In the genomic region with DNA sequence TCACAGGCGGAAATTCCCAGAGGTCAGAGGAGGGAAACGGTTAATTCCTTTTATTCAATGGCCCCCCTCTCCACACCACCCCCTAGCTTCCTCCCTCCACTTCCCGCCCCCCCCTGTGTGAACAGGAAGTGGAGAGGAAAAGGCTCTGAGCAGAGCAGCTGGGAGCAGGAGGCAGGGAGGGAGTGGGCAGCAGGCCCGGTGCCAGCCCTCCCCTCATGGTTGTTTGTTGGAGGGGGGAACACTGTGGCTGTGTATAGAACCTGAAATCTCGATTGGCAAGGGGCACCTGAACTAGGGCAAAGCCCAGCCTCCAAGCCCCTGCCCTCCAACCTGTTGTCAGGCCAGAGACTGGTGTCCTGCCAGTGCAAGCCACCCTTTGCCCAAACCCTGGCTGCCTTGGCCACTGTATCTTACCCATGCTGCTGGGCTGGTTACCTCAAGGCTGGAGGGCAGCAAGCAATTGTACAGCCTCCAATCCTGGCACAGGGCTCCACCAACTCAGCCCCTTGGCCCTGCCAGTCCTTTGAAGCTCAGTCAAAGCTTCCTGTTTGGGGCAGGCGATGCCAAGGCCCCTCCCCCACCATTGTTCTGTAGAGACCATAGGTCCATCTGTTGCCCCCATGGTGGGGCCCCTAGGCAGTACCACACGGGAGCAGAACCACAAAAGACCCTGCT, we compare ENCODE assay signal across 7 mouse cellular contexts. TPM values are rescaled to one million over a fixed set of nuclear protein-coding genes. Genes with fewer than 3 reads are reported as not detected.
DNase-seq lines count a peak whose midpoint lies in the region; ATAC-seq and TF ChIP-seq lines count a peak whose summit lies in the region.

No protein-coding gene starts in this region.

- peaks cover 24% of the 10 kb centered on the region for H3K4me1 ChIP-seq in testis, adult 2 months (ENCODE audit: control insufficient read depth, insufficient read depth, low read length)
- peaks cover 7% of the 10 kb centered on the region; the same call in 1 of the 2 replicates for H3K4me1 ChIP-seq in kidney, adult 2 months (ENCODE audit: control insufficient read depth, insufficient read depth, low read length)
- peaks cover 16% of the 10 kb centered on the region for H3K4me1 ChIP-seq in lung, embryonic 16.5 days (replicated peaks; ENCODE audit: control insufficient read depth, insufficient read depth, low read length)

- peak overlapping the region; percentile 54 for H3K4me2 ChIP-seq in lung, embryonic 16.5 days (ENCODE audit: low read depth, low read length)

- H3K27ac ChIP-seq in testis, adult 2 months (ENCODE audit: control insufficient read depth, insufficient read depth, low read depth, low read length), result peak overlapping the region; percentile 68
- H3K27ac ChIP-seq in kidney, adult 2 months (ENCODE audit: insufficient read depth, low read depth, low read length), result peak overlapping the region; percentile 58
- H3K27ac ChIP-seq in lung, embryonic 16.5 days (ENCODE audit: low read length), result peak overlapping the region; percentile 91

- ATAC-seq in lung, embryonic 16.5 days (ENCODE audit: low read depth), result peak; percentile 44
- ATAC-seq in erythroid progenitor cell, adult 5-6 weeks (replicated peaks; ENCODE audit: low FRiP score, poor library complexity, severe bottlenecking), result no peak

- no peak for TF ChIP-seq CTCF in testis, adult 2 months (IDR thresholded peaks at IDR 0.05; ENCODE audit: control insufficient read depth, insufficient read depth, insufficient replicate concordance, low read depth, low read length)
- TF ChIP-seq CTCF in kidney, adult 2 months (conservative IDR thresholded peaks at IDR 0.05; ENCODE audit: insufficient read depth, insufficient read length, low read depth, low read length), result no peak

- H3K9ac ChIP-seq in lung, embryonic 16.5 days (ENCODE audit: low read length), result peak overlapping the region; percentile 65; the same call in 1 of the 2 replicates

- no peaks in the 10 kb centered on the region for H3K27me3 ChIP-seq in testis, adult 2 months (ENCODE audit: control insufficient read depth, insufficient read depth, low read length)
- no peaks in the 10 kb centered on the region for H3K27me3 ChIP-seq in kidney, adult 2 months (replicated peaks; ENCODE audit: control insufficient read depth, insufficient read depth, low read length)
- no peaks in the 10 kb centered on the region for H3K27me3 ChIP-seq in lung, embryonic 16.5 days (ENCODE audit: control insufficient read depth, insufficient read depth, low read depth, low read length)

- peaks cover 1% of the 10 kb centered on the region; the same call in 1 of the 2 replicates for H3K36me3 ChIP-seq in testis, adult 2 months (ENCODE audit: control insufficient read depth, insufficient read depth, low read length)
- H3K36me3 ChIP-seq in kidney, adult 2 months (ENCODE audit: control insufficient read depth, insufficient read depth, low read length), result no peaks in the 10 kb centered on the region; the same call in 1 of the 2 replicates
- peaks cover 16% of the 10 kb centered on the region for H3K36me3 ChIP-seq in lung, embryonic 16.5 days (ENCODE audit: control insufficient read depth, insufficient read depth, low read length)

- no peaks in the 10 kb centered on the region for H3K9me3 ChIP-seq in lung, embryonic 16.5 days (ENCODE audit: control insufficient read depth, low read length)

- WGBS in kidney, adult 2 months, result 50% methylated on average over 7 of the region's 7 CpGs
- WGBS in lung, embryonic 16.5 days, result 40% methylated on average over 7 of the region's 7 CpGs

- TF ChIP-seq POLR2A in testis, adult 2 months (IDR thresholded peaks at IDR 0.05; ENCODE audit: control insufficient read depth, low read depth, low read length), result no peak
- TF ChIP-seq POLR2A in kidney, adult 2 months (IDR thresholded peaks at IDR 0.05; ENCODE audit: low read depth, low read length), result no peak

- no peak for DNase-seq in testis, postnatal 14 days (ENCODE audit: low spot score)
- peak; percentile 66 to 79 for DNase-seq in heart, adult 9 months (ENCODE audit: low spot score in 2 of 2)
- DNase-seq in kidney, adult 2 months, result peak; percentile 76
- peak; percentile 51 for DNase-seq in testis, postnatal 10 days (ENCODE audit: low spot score)

- peak overlapping the region; percentile 82 for H3K4me3 ChIP-seq in testis, adult 2 months (ENCODE audit: control insufficient read depth, low read depth, low read length)
- H3K4me3 ChIP-seq in kidney, adult 2 months (ENCODE audit: insufficient read depth, low read depth, low read length), result no peak overlapping the region
- no peak overlapping the region for H3K4me3 ChIP-seq in lung, embryonic 16.5 days (ENCODE audit: low read length)

RNA-seq across cellular contexts. Expression of a gene that starts 12.4 kb away (rescaled TPM):
- polyA plus RNA-seq in testis, adult 2 months (2012; rRNA removed), result 10.0 and 10.2 TPM in 2 replicates
- polyA plus RNA-seq in kidney, adult 2 months (2012; rRNA removed), result 24.0 and 27.4 TPM in 2 replicates
- 18.8 and 19.5 TPM in 2 replicates for polyA plus RNA-seq in lung, embryonic 16.5 days (2015; fragmentation: Nextera tagmentation; extraction: Ambion mirVana)
- 1.1 and 2.1 TPM in 2 replicates for total RNA-seq in erythroid progenitor cell, adult 5-6 weeks (2015; ENCODE audit: low replicate concordance)
- total RNA-seq in erythroid progenitor cell, adult 5-6 weeks (2017; ENCODE audit: low replicate concordance), result 3.7 and 4.1 TPM in 2 replicates

RNA-seq across cellular contexts. Expression of a gene that starts 24.6 kb away (rescaled TPM):
- 0.54 and 0.59 TPM in 2 replicates for polyA plus RNA-seq in testis, adult 2 months (2012; rRNA removed)
- 14.6 and 15.9 TPM in 2 replicates for polyA plus RNA-seq in kidney, adult 2 months (2012; rRNA removed)
- 14.6 and 17.8 TPM in 2 replicates for polyA plus RNA-seq in lung, embryonic 16.5 days (2015; fragmentation: Nextera tagmentation; extraction: Ambion mirVana)
- total RNA-seq in erythroid progenitor cell, adult 5-6 weeks (2015; ENCODE audit: low replicate concordance), result not detected in 2 replicates
- total RNA-seq in erythroid progenitor cell, adult 5-6 weeks (2017; ENCODE audit: low replicate concordance), result not detected in 2 replicates

RNA-seq across cellular contexts. Expression of a gene that starts 29.9 kb away (rescaled TPM):
- polyA plus RNA-seq in testis, adult 2 months (2012; rRNA removed), result 11.8 and 11.9 TPM in 2 replicates
- 5.9 and 7.8 TPM in 2 replicates for polyA plus RNA-seq in kidney, adult 2 months (2012; rRNA removed)
- polyA plus RNA-seq in lung, embryonic 16.5 days (2015; fragmentation: Nextera tagmentation; extraction: Ambion mirVana), result 1.3 and 2.2 TPM in 2 replicates
- not detected in 2 replicates for total RNA-seq in erythroid progenitor cell, adult 5-6 weeks (2015; ENCODE audit: low replicate concordance)
- not detected in 2 replicates for total RNA-seq in erythroid progenitor cell, adult 5-6 weeks (2017; ENCODE audit: low replicate concordance)

RNA-seq across cellular contexts. Expression of a gene that starts 50.1 kb away (rescaled TPM):
- polyA plus RNA-seq in testis, adult 2 months (2012; rRNA removed), result 3.5 and 3.6 TPM in 2 replicates
- 2.0 and 2.2 TPM in 2 replicates for polyA plus RNA-seq in kidney, adult 2 months (2012; rRNA removed)
- 1.1 and 1.7 TPM in 2 replicates for polyA plus RNA-seq in lung, embryonic 16.5 days (2015; fragmentation: Nextera tagmentation; extraction: Ambion mirVana)
- 4.3 TPM in 1 of 2 replicates, not detected in the other for total RNA-seq in erythroid progenitor cell, adult 5-6 weeks (2015; ENCODE audit: low replicate concordance)
- 0.13 TPM in 1 of 2 replicates, not detected in the other for total RNA-seq in erythroid progenitor cell, adult 5-6 weeks (2017; ENCODE audit: low replicate concordance)
